ENCODE assay signal across 11 mouse cellular contexts in genomic region chr5:145165184-145165583, GRCm38 (mm10). TPM values are rescaled to one million over a fixed set of nuclear protein-coding genes. Genes with fewer than 3 reads are reported as not detected.
A peak's percentile ranks its signal among the peaks of the same experiment; 100 is the strongest.
DNase-seq lines count a peak whose midpoint lies in the region; ATAC-seq and TF ChIP-seq lines count a peak whose summit lies in the region.
"Had no signal": no experiment of that assay in that cellular context is flagged by ENCODE, and none has a peak within 500 bp of the region (broad histone marks: within the 10 kb centered on the region; RNA-seq: fewer than 3 reads in every experiment).

No protein-coding gene starts in this region.

- no peak overlapping the region for H3K4me2 ChIP-seq in hindbrain, embryonic 11.5 days (replicated peaks; ENCODE audit: low read depth, low read length)
- no peak overlapping the region for H3K4me2 ChIP-seq in intestine, postnatal 0 days (replicated peaks; ENCODE audit: low read depth)

- no peaks in the 10 kb centered on the region for H3K27me3 ChIP-seq in hindbrain, embryonic 10.5 days (ENCODE audit: insufficient read depth, poor library complexity, severe bottlenecking)
- no peaks in the 10 kb centered on the region for H3K27me3 ChIP-seq in hindbrain, embryonic 11.5 days (ENCODE audit: control insufficient read depth, insufficient read depth, low read length)
- no peaks in the 10 kb centered on the region for H3K27me3 ChIP-seq in E14TG2a.4 (ENCODE audit: insufficient read depth, low read length)
- H3K27me3 ChIP-seq in intestine, postnatal 0 days (replicated peaks; ENCODE audit: control insufficient read depth, insufficient read depth, low read length), result no peaks in the 10 kb centered on the region
- H3K27me3 ChIP-seq: lung, embryonic 15.5 days had no signal

- H3K9ac ChIP-seq in hindbrain, embryonic 11.5 days (ENCODE audit: low read depth, low read length), result no peak overlapping the region
- H3K9ac ChIP-seq in intestine, postnatal 0 days (ENCODE audit: low read depth, low read length), result no peak overlapping the region

- no peak overlapping the region for H3K27ac ChIP-seq in hindbrain, embryonic 10.5 days
- no peak overlapping the region for H3K27ac ChIP-seq in hindbrain, embryonic 11.5 days (ENCODE audit: low read depth, low read length)
- H3K27ac ChIP-seq in intestine, postnatal 0 days (ENCODE audit: low read depth, low read length), result peak overlapping the region; percentile 35; the same call in 1 of the 2 replicates
- H3K27ac ChIP-seq: lung, embryonic 15.5 days had no signal

- H3K36me3 ChIP-seq in hindbrain, embryonic 10.5 days, result peaks cover 53% of the 10 kb centered on the region
- no peaks in the 10 kb centered on the region for H3K36me3 ChIP-seq in hindbrain, embryonic 11.5 days (ENCODE audit: control insufficient read depth, insufficient read depth, low read length)
- peaks cover 49% of the 10 kb centered on the region for H3K36me3 ChIP-seq in E14TG2a.4 (ENCODE audit: insufficient read depth, low read length)
- peaks cover 26% of the 10 kb centered on the region for H3K36me3 ChIP-seq in intestine, postnatal 0 days (ENCODE audit: control insufficient read depth, insufficient read depth)

- 86% methylated on average over 15 of the region's 15 CpGs for WGBS in hindbrain, embryonic 10.5 days
- WGBS in hindbrain, embryonic 11.5 days, result 89% methylated on average over 15 of the region's 15 CpGs
- WGBS in intestine, postnatal 0 days, result 83% methylated on average over 15 of the region's 15 CpGs

- peaks cover 22% of the 10 kb centered on the region for H3K4me1 ChIP-seq in hindbrain, embryonic 10.5 days (replicated peaks)
- H3K4me1 ChIP-seq in hindbrain, embryonic 11.5 days (replicated peaks; ENCODE audit: control insufficient read depth, insufficient read depth, low read length), result peaks cover 4% of the 10 kb centered on the region; the same call in 1 of the 2 replicates
- peaks cover 81% of the 10 kb centered on the region for H3K4me1 ChIP-seq in E14TG2a.4 (replicated peaks; ENCODE audit: low read depth, low read length)
- H3K4me1 ChIP-seq in intestine, postnatal 0 days (replicated peaks; ENCODE audit: control insufficient read depth, insufficient read depth, low read length), result no peaks in the 10 kb centered on the region

- DNase-seq in cerebellum, adult 11 months, result peak; percentile 11
- DNase-seq in cerebellum, adult 9-10 months, result no peak
- DNase-seq in hindbrain, embryonic 10.5 days (ENCODE audit: low spot score), result no peak
- DNase-seq in hindbrain, embryonic 11.5 days (ENCODE audit: low spot score), result no peak
- DNase-seq in urinary bladder, adult 18-20 months (ENCODE audit: low spot score in 2 of 2), result no peak
- DNase-seq: layer of hippocampus, adult 9-11 months; thymus, postnatal 14 days had no signal

- H3K4me3 ChIP-seq in hindbrain, embryonic 10.5 days, result peak overlapping the region; percentile 18; the same call in 1 of the 2 replicates
- H3K4me3 ChIP-seq in hindbrain, embryonic 11.5 days (ENCODE audit: low read depth, low read length), result no peak overlapping the region
- H3K4me3 ChIP-seq in E14TG2a.4 (replicated peaks; ENCODE audit: low read length), result peak overlapping the region; percentile 96
- H3K4me3 ChIP-seq in intestine, postnatal 0 days (ENCODE audit: low read depth, low read length), result no peak overlapping the region

- no peaks in the 10 kb centered on the region for H3K9me3 ChIP-seq in hindbrain, embryonic 10.5 days
- H3K9me3 ChIP-seq in hindbrain, embryonic 11.5 days (ENCODE audit: control insufficient read depth, low read length), result no peaks in the 10 kb centered on the region
- no peaks in the 10 kb centered on the region for H3K9me3 ChIP-seq in E14TG2a.4 (ENCODE audit: low read length)
- no peaks in the 10 kb centered on the region for H3K9me3 ChIP-seq in intestine, postnatal 0 days (ENCODE audit: control insufficient read depth)
- H3K9me3 ChIP-seq: lung, embryonic 15.5 days had no signal

- no peak for TF ChIP-seq CTCF in E14TG2a.4 (conservative IDR thresholded peaks at IDR 0.05; ENCODE audit: low read length)
- TF ChIP-seq CTCF in intestine, postnatal 0 days (IDR thresholded peaks at IDR 0.05; ENCODE audit: low read depth), result no peak

- ATAC-seq in hindbrain, embryonic 11.5 days (ENCODE audit: low FRiP score), result no peak
- ATAC-seq in intestine, postnatal 0 days, result no peak
- no peak for ATAC-seq in granulocyte monocyte progenitor cell, adult 5-6 weeks (replicated peaks; ENCODE audit: poor library complexity, severe bottlenecking)

RNA-seq across cellular contexts. Expression of gene Ptcd1, which starts 1.7 kb away (rescaled TPM):
- polyA plus RNA-seq in hindbrain, embryonic 10.5 days (2016; fragmentation: Nextera tagmentation; extraction: Ambion mirVana), result 19.6 and 21.9 TPM in 2 replicates
- polyA plus RNA-seq in hindbrain, embryonic 11.5 days (2014; fragmentation: Nextera tagmentation; extraction: Ambion mirVana), result 12.3 and 15.9 TPM in 2 replicates
- 9.3 and 9.9 TPM in 2 replicates for polyA plus RNA-seq in intestine, postnatal 0 days (2015; fragmentation: Nextera tagmentation; extraction: Ambion mirVana)
- 9.3 and 10.5 TPM in 2 replicates for total RNA-seq in granulocyte monocyte progenitor cell, adult 5-6 weeks (2014; fragmentation: Nextera tagmentation)
- 12.8 and 14.7 TPM in 2 replicates for total RNA-seq in granulocyte monocyte progenitor cell, adult 5-6 weeks (2017)

RNA-seq across cellular contexts. Expression of gene Cpsf4, which starts 1.8 kb away (rescaled TPM):
- polyA plus RNA-seq in hindbrain, embryonic 10.5 days (2016; fragmentation: Nextera tagmentation; extraction: Ambion mirVana), result 70.5 and 92.9 TPM in 2 replicates
- polyA plus RNA-seq in hindbrain, embryonic 11.5 days (2014; fragmentation: Nextera tagmentation; extraction: Ambion mirVana), result 27.3 and 31.9 TPM in 2 replicates
- polyA plus RNA-seq in intestine, postnatal 0 days (2015; fragmentation: Nextera tagmentation; extraction: Ambion mirVana), result 23.1 and 23.4 TPM in 2 replicates
- total RNA-seq in granulocyte monocyte progenitor cell, adult 5-6 weeks (2014; fragmentation: Nextera tagmentation), result 42.2 and 45.3 TPM in 2 replicates
- total RNA-seq in granulocyte monocyte progenitor cell, adult 5-6 weeks (2017), result 47.9 and 51.3 TPM in 2 replicates

RNA-seq across cellular contexts. Expression of gene Bud31, which starts 25.0 kb away (rescaled TPM):
- polyA plus RNA-seq in hindbrain, embryonic 10.5 days (2016; fragmentation: Nextera tagmentation; extraction: Ambion mirVana), result 244 and 266 TPM in 2 replicates
- 265 and 269 TPM in 2 replicates for polyA plus RNA-seq in hindbrain, embryonic 11.5 days (2014; fragmentation: Nextera tagmentation; extraction: Ambion mirVana)
- polyA plus RNA-seq in intestine, postnatal 0 days (2015; fragmentation: Nextera tagmentation; extraction: Ambion mirVana), result 155 and 160 TPM in 2 replicates
- 108 and 163 TPM in 2 replicates for total RNA-seq in granulocyte monocyte progenitor cell, adult 5-6 weeks (2014; fragmentation: Nextera tagmentation)
- total RNA-seq in granulocyte monocyte progenitor cell, adult 5-6 weeks (2017), result 194 and 205 TPM in 2 replicates

RNA-seq across cellular contexts. Expression of gene Pdap1, which starts 25.1 kb away (rescaled TPM):
- 130 and 135 TPM in 2 replicates for polyA plus RNA-seq in hindbrain, embryonic 10.5 days (2016; fragmentation: Nextera tagmentation; extraction: Ambion mirVana)
- polyA plus RNA-seq in hindbrain, embryonic 11.5 days (2014; fragmentation: Nextera tagmentation; extraction: Ambion mirVana), result 127 and 138 TPM in 2 replicates
- 49.4 and 55.5 TPM in 2 replicates for polyA plus RNA-seq in intestine, postnatal 0 days (2015; fragmentation: Nextera tagmentation; extraction: Ambion mirVana)
- 59.3 and 90.3 TPM in 2 replicates for total RNA-seq in granulocyte monocyte progenitor cell, adult 5-6 weeks (2014; fragmentation: Nextera tagmentation)
- 92.6 and 159 TPM in 2 replicates for total RNA-seq in granulocyte monocyte progenitor cell, adult 5-6 weeks (2017)

RNA-seq across cellular contexts. Expression of gene Atp5j2, which starts 26.7 kb away (rescaled TPM):
- polyA plus RNA-seq in hindbrain, embryonic 10.5 days (2016; fragmentation: Nextera tagmentation; extraction: Ambion mirVana), result 542 and 582 TPM in 2 replicates
- 486 and 490 TPM in 2 replicates for polyA plus RNA-seq in hindbrain, embryonic 11.5 days (2014; fragmentation: Nextera tagmentation; extraction: Ambion mirVana)
- 765 and 832 TPM in 2 replicates for polyA plus RNA-seq in intestine, postnatal 0 days (2015; fragmentation: Nextera tagmentation; extraction: Ambion mirVana)
- total RNA-seq in granulocyte monocyte progenitor cell, adult 5-6 weeks (2014; fragmentation: Nextera tagmentation), result 372 and 531 TPM in 2 replicates
- 127 and 170 TPM in 2 replicates for total RNA-seq in granulocyte monocyte progenitor cell, adult 5-6 weeks (2017)

Comparison
In these comparisons a context has a peak if more than half of its experiments do, and no peak if none do; other contexts are left out.
1. H3K4me3 ChIP-seq: peak in hindbrain, embryonic 10.5 days (single experiment) and E14TG2a.4 (single experiment); none in hindbrain, embryonic 11.5 days (single experiment) and intestine, postnatal 0 days (single experiment).